Mouse (Mus musculus) spleen, adult 2 months (tissue): ENCODE results near the gene H2-M10.4.

Experiments used
- CTCF ChIP-seq: fragments of 200-500 bp; IDR thresholded peaks from 2 replicates; pipeline ENCODE4 v1.5.1; 2011; ENCODE audit warnings: mild to moderate bottlenecking, inconsistent platforms; ENCODE audit not compliant: insufficient read depth, insufficient read length, insufficient replicate concordance; ENCODE audit errors: extremely low read depth
- POLR2A ChIP-seq: fragments of 200-500 bp; IDR thresholded peaks from 2 replicates; pipeline ENCODE4 v1.6.1; 2011; ENCODE audit warnings: low read depth, low read length, inconsistent platforms

GRCm38 (mm10) chr17:36418091-36418754 is 43.9 kb downstream of the H2-M10.4 start:
- TF ChIP-seq CTCF (0 out of 2 replicates have a peak, but pooled peaks have one; percentile 46), POLR2A (no peak)
